Mouse (Mus musculus) embryonic stem cell, embryonic (primary cell): Measurements from ENCODE around the gene Acp6.

Source experiments
- CTCF ChIA-PET, 4 experiments: fragments of 300-600 bp in 2 of 4; fragments of 350-600 bp in 2 of 4; sonication (Branson Sonifier 250); formaldehyde crosslinking; loops; one replicate each; lab custom pipeline; 2022; ENCODE audit warnings: inconsistent platforms in 2 of 4; lab: Charles Lee
- POLR2A ChIA-PET, 4 experiments: fragments of 300-600 bp in 2 of 4; fragments of 350-600 bp in 2 of 4; sonication (Branson Sonifier 250); formaldehyde crosslinking; loops; one replicate each; lab custom pipeline; 2022; ENCODE audit warnings: antibody characterized with exemption in 4 of 4, inconsistent platforms in 1 of 4; lab: Charles Lee

The Acp6 gene

DNA sequence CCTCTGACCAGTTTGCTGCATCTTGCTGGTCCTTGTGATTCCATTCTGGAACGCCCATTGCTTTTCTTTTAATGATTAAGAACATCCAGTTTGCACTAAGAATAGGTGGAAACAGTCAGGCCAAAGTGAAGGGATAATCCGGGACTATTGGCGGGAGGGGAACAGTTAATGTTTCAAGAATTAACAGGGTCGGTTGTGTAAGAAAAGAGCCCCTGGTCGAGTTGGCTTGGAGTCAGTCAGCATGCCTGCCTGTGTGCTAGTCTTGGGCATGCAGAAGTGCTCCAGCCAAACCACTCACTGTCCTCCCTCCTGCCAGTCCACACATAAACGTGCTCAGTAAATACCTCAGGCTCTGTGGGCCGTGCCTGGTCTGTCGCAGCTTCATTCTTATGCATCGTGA is 13.7 kb downstream of the Acp6 start:
- CTCF ChIA-PET, result interaction anchor here in 1 of 4 experiments (1.3 kb wide), 1 partner anchor 12 kb away, joined by 3 read pairs; no protein-coding TSS in a partner anchor
- POLR2A ChIA-PET, result interaction anchor here in 2 of 4 experiments (0.6 to 1.3 kb wide), 3 partner anchors 9 to 125 kb away, joined by 3 to 4 read pairs (median 4); partner anchors contain the start of gene Bcl9 (in 1 of the 2)

DNA sequence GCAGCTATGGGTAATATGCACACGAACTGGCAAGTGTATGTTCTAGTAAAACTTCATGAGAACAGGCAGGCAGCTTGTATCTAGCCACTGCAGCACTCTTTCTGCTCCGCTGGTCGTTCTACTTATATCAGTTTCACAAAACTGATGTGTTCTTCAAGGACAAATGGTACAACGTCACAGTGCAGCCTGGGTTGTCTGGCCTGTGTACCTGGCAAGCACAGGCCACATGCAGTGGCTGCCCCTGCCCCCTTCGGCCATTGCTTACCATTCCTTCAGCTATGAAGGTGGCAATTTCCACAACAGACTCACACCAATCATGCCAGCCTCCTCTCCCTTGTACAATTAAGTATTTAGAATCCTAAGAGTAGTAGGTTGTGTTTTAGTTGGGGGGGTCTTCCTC is 14.1 kb downstream of the Acp6 start:
- CTCF ChIA-PET, result interaction anchor here in 2 of 4 experiments (0.6 to 1.3 kb wide), 2 partner anchors 12 to 139 kb away, joined by 3 to 4 read pairs; no protein-coding TSS in a partner anchor
- POLR2A ChIA-PET, result interaction anchor here in 2 of 4 experiments (0.6 to 1.3 kb wide), 3 partner anchors 9 to 125 kb away, joined by 3 to 4 read pairs (median 4); partner anchors contain the start of gene Bcl9 (in 1 of the 2)

DNA sequence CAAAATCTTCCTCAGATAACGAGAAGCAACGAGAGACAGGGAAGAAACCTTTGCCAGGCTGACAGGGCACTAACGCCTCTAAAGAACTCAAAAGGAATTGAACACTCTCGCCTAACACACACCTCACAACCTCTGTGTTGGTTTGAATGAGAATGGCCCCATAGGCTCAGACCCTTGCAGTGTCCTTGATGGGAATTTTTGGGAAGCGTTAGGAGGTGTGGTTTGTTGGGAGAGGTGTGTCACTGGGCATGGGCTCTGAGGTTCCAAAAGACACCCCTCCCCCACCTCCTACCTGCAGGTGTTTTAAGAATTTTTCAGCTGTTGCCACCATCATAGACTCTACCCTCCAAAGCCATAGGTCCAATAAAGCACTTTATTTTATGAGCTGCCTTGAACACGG is 20.3 kb downstream of the Acp6 start:
- POLR2A ChIA-PET, result interaction anchor here in 3 of 4 experiments (0.6 to 2.4 kb wide), 12 partner anchors 11 to 130 kb away, joined by 3 to 8 read pairs (median 4); partner anchors contain the start of gene Acp6 (in 2 of the 3)

DNA sequence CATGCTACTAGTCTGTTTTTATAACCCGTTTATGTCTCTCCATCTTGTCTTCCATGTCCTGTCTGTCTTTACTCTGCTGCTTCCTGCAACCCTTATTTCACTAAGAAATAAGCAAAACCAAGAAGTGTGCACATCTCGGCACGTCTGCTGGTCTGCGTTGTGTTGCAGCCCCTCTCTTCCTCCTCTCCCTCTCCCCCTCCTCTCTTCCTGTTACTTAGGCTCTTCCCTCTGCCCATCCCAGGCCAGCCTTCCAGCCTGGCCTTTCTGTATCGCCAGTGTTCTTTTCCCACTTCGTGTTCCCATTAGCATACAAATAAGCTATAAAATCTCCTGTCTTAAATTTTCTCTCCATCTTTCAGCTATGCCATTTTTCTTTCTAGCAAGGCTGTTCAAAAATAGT is 21.9 kb downstream of the Acp6 start:
- ChIA-PET POLR2A (interaction anchor here in 1 of 4 experiments (1.1 to 2.4 kb wide), 2 partner anchors 22 to 55 kb away, joined by 3 to 5 read pairs; no protein-coding TSS in a partner anchor), CTCF (no interaction called here)

More for the DNA sequence above, 20.3 kb downstream of the Acp6 start:
- CTCF ChIA-PET, result interaction anchor here in 1 of 4 experiments (0.6 kb wide), 1 partner anchor 82 kb away, joined by 12 read pairs; no protein-coding TSS in a partner anchor

DNA sequence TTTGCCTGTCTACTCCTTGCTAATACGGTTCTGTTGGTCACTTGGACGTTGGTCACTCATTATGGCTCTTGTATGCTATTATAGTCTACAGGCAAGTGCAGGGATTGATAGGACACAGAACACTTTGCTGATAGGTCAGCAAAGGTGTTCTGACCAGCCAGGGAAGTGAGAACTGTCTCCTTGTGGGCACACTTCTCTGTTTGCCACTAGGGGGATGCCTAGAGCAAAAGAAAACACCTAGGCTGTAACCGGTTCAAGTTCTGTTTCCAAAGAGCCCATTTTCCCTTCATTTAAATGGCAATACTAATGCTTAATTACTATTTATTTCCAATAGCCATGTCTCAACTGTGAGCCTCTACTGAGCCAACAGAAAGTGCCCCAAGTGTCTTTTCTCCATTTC is 25.2 kb downstream of the Acp6 start:
- ChIA-PET POLR2A (interaction anchor here in 2 of 4 experiments (0.5 to 1.2 kb wide), 3 partner anchors 13 to 25 kb away, joined by 3 read pairs; no protein-coding TSS in a partner anchor), CTCF (interaction anchor here in 2 of 4 experiments (0.6 to 1.5 kb wide), 7 partner anchors 17 to 509 kb away, joined by 3 to 6 read pairs (median 3); no protein-coding TSS in a partner anchor)

DNA sequence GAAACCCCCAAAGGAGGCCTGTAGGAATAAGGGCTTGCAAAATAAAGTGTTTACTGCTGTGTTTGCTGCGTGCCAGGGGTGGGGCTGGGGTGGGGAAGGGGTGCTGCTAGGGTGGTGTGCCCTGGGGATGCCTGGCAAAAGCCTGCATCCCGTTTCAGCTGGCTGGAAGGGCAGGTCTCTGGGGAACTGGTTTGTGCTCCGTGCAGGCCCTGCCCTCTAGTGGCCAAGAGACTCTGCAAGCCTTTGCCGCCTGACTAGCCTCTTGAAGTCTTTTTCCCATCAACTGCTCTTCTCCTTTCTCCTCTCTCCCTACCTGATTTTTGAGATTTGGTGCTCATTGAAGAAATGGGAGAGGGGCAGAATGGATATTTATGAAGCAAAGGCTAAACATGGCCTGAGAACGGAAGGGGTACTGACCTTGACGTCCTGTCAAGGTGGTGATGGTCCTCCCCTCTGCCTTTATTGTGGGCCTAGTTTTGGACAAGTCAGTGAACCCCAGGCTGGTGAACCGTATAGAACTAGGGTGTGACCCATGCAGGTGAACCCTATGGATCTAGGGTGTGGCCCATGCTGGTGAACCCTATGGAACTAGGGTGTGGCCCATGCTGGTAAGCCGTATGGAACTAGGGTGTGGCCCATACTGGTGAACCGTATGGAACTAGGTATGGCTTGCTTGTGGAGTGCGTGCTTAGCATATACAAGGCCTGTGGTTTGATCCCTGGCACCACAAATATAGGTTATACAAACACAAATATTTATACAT is 26.7 kb downstream of the Acp6 start:
- ChIA-PET POLR2A (interaction anchor here in 2 of 4 experiments (1.0 to 1.9 kb wide), 4 partner anchors 10 to 62 kb away, joined by 3 to 4 read pairs (median 4); no protein-coding TSS in a partner anchor), CTCF (interaction anchor here (0.6 to 1.5 kb wide), 16 partner anchors 9 to 359 kb away, joined by 3 to 10 read pairs (median 3); no protein-coding TSS in a partner anchor)

DNA sequence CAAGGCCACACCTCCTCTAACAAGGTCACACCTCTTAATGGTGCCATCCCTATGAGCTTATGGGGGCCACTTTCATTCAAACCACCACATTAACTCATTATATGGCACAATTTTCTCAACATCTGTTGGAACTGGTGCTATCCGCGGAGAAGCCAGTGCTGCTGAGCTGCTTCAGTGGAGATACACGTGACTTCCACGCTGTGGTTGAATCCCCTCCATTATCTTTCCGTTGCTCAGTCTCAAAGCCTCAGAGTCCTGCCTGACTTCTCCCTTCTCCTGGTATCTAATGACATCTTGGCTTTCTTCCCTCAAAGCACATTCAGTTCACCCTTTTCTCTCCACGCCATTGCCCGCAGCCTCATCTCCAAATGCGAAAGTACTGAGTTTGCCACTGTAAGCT is 38.0 kb downstream of the Acp6 start:
- ChIA-PET CTCF (interaction anchor here in 2 of 4 experiments (0.6 to 1.0 kb wide), 2 partner anchors 12 to 139 kb away, joined by 3 read pairs; no protein-coding TSS in a partner anchor), POLR2A (interaction anchor here in 2 of 4 experiments (0.6 to 1.5 kb wide), 4 partner anchors 11 to 319 kb away, joined by 3 to 6 read pairs (median 4); no protein-coding TSS in a partner anchor)

DNA sequence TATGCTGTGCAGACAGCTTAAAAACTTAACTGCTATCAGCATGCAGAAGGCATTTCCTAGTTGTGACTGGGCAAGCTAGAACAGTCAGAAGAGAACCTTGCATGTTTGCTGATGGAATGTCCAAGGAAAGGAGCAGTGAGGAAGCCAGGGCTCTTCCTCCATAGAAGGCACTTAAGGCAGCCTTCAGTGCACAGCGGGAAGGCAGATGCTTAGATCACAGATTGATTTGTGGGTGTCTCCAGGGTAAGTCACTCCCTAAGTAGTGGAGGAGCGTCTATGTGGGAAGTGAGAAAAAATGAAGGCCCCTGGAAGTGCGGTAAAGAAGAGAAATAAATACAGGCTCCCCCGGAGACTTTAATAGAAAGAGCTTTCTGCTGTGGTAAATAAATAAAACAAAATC is 40.7 kb downstream of the Acp6 start:
- ChIA-PET CTCF (interaction anchor here in 2 of 4 experiments (0.6 to 1.8 kb wide), 2 partner anchors 139 to 371 kb away, joined by 3 to 4 read pairs; no protein-coding TSS in a partner anchor), POLR2A (interaction anchor here in 2 of 4 experiments (0.5 to 0.8 kb wide), 3 partner anchors 30 to 67 kb away, joined by 3 to 11 read pairs (median 3); no protein-coding TSS in a partner anchor)

DNA sequence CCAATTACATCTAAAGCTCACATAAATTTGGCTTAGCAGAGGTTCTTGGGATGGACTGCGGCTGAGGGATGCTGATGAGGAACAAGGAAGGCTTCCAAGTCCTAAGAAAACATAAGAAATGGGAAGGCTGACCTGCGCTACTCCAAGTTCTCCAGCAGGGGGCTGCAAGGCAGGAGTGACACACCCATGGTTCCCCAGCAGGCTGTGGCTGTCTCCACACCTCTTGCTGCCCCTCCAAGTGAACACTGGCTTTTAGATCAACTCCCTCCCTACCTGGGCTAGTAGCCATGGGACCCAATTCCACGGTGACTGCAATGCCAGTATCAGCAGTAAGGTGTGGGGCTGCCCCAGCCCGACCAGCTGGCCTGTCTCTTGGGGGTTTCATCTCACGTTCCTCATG is 43.4 kb downstream of the Acp6 start:
- POLR2A ChIA-PET, result interaction anchor here in 1 of 4 experiments (0.8 to 1.6 kb wide), 4 partner anchors 13 to 136 kb away, joined by 3 to 5 read pairs (median 4); no protein-coding TSS in a partner anchor
- CTCF ChIA-PET, result interaction anchor here in 3 of 4 experiments (0.5 to 1.4 kb wide), 3 partner anchors 116 to 266 kb away, joined by 3 to 11 read pairs (median 4); no protein-coding TSS in a partner anchor

DNA sequence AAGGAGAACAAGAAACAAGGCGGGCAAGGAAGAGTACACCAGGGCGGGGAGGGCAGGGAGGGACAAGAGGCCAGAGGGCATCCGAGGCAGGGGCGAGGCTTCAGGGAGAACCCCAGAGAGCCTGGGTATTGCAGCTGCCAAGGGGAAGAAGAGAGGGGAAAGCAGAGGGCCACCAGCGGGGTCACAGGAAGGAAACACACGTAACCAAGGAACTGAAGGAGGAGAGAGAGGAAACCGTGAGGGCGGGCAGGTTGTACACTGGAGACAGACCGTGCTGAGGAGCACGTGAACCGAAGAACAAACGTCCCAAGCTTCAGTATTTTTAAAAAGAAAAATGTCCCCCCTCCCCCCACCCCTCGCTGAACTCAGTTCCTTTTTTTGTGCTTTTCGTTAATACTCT is 45.3 kb downstream of the Acp6 start:
- CTCF ChIA-PET, result interaction anchor here in 2 of 4 experiments (0.6 to 0.7 kb wide), 2 partner anchors 268 to 574 kb away, joined by 3 to 4 read pairs; partner anchors contain the start of gene Rbm8a (in 1 of the 2)
- POLR2A ChIA-PET, result interaction anchor here in 1 of 4 experiments (0.7 to 1.0 kb wide), 3 partner anchors 20 to 71 kb away, joined by 3 to 6 read pairs (median 5); no protein-coding TSS in a partner anchor

DNA sequence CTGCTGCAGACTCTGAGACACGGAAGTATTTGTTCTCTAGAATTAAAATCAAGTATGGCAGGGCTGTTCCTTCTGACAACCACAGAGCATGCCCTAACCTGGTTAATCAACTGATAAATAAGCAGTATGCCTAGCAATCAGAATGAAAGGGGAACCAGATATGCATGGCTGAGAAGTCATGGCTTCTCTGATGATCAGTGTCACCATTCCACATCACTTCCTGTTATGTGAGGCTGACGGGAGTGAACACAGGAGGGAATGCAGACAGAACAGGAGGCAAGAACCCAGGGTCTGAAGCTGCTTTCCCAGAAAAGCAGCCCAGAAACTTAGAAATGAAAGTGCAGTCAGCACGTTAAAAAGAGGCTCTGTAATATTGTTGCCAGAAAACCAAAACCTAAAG is 47.9 kb downstream of the Acp6 start:
- CTCF ChIA-PET, result no interaction called here
- POLR2A ChIA-PET, result no interaction called here

DNA sequence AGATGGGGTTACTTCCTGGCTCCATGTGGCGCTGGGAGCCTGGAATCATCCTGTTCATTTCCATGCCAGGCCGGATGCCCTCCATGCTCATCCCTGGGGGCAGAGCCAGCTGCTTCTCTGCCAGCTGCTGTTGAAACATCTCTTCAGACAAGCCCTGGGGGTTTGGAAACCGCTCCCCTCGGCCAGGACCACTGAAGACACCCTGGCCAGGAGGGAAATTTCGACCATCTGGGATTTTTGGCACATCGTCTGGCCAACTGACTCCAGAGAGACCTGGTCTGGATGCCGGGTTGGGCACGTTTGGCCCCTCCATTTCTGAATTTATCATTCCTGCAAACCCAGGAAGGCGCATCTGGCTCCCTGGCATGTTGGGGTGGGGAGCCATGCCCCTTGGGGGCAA is 50.8 kb downstream of the Acp6 start:
- CTCF ChIA-PET, result no interaction called here
- POLR2A ChIA-PET, result interaction anchor here in 1 of 4 experiments (0.9 to 2.1 kb wide), 2 partner anchors 19 to 42 kb away, joined by 3 to 5 read pairs; no protein-coding TSS in a partner anchor

DNA sequence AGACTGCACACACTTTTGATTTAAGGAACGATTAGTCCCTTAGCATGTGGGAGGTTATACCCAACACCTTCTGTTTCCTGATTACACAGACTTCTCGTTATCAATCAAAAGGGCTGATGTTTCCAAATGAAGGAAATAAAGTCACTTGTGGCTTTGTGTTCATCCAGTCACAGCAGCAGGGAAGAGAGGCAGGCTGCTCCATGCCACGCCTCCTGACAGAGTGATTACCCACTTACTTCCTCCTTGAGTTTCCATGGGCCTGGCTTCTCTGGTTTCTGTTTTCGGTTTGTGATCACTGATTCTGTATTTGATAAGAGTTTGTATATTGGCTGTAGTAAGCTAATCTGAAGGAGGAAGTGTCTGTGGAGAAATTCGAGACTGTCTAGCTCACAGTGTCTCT is 52.6 kb downstream of the Acp6 start:
- CTCF ChIA-PET, result no interaction called here

DNA sequence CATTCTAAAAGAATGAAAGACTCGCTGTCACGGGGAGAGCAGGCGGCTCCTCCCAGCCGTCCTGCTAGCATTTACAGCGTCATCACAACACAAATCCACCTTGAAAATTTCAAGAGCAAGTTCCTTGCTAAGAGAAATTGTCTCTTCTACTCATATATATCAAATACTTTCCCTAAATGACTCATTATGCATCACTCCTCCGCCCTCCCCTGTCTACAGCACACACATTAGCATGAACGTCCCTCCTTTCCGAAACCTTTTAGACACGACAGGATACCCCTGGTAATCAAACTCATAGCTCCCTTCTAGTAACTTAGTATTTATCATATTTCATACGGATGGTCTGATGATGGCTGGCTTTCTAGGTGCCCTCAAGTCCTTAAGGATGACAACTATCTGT is 55.3 kb downstream of the Acp6 start:
- ChIA-PET CTCF (no interaction called here), POLR2A (interaction anchor here in 2 of 4 experiments (0.7 kb wide), 2 partner anchors 448 to 657 kb away, joined by 4 read pairs; no protein-coding TSS in a partner anchor)

More for the DNA sequence above, 52.6 kb downstream of the Acp6 start:
- POLR2A ChIA-PET, result no interaction called here

DNA sequence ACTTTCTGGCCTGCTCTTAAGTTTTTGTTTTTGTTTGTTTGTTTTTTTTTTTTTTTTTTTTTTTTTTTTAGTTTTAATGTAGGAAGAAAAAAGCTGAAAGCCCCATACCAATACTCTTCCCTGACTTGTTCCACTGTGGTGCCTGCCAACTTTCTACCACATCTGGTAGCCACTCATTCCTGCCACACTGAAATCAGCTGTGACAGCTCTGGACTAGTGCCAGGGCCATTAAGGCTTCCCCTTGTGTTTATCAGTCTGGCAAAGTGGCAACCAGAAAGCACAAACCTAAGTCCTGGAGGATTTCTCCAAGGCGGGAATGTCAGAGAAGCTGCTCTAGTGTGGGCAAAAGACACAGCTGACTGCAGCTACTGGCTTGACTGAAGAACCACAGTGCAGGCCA is 55.9 kb downstream of the Acp6 start:
- POLR2A ChIA-PET, result interaction anchor here in 2 of 4 experiments (0.7 to 1.1 kb wide), 4 partner anchors 14 to 658 kb away, joined by 3 to 4 read pairs (median 4); no protein-coding TSS in a partner anchor
- CTCF ChIA-PET, result no interaction called here

DNA sequence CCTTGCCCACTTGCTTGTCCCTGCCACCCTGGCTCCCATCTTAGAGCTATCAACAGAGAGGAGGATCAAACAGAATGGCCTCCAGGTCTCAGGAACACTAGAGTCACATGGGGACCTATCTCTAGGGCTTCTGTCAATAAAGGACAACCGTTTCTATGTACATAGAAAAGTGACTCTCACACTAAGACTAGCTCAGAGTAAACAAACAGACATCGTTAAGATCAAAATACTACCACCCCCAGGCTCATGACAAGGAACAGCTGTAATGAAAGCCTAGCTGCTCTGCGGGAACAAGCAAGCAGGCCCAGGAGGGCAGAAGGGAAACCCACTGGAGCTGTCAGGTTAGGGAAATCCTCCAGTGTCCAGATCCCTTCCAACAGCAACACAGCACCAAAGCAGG is 56.9 kb downstream of the Acp6 start:
- POLR2A ChIA-PET, result interaction anchor here in 1 of 4 experiments (1.0 kb wide), 1 partner anchor 307 kb away, joined by 3 read pairs; no protein-coding TSS in a partner anchor
- CTCF ChIA-PET, result interaction anchor here in 2 of 4 experiments (0.6 to 1.7 kb wide), 2 partner anchors 280 to 370 kb away, joined by 3 read pairs; no protein-coding TSS in a partner anchor

DNA sequence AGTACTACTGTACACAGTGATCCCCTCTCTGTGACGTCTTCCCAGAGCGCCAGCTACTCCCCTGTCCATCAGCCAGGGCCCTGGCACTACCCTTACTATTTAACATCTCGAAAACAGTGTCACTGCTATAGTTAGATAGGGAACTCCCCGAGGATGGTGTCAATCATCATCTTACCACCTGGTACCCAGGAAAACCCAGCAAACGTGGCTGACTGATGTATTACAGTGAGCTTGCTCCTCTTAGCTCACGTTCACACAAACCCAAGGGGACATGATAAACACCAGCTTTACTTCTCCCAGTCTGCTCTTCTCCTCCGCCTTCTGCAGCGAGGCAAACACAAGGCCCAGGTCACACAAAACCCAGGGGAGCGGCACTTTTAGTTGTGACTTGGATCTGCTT is 64.7 kb downstream of the Acp6 start:
- CTCF ChIA-PET, result no interaction called here
- POLR2A ChIA-PET, result interaction anchor here in 2 of 4 experiments (1.3 to 1.5 kb wide), 2 partner anchors 34 to 47 kb away, joined by 3 read pairs; no protein-coding TSS in a partner anchor

DNA sequence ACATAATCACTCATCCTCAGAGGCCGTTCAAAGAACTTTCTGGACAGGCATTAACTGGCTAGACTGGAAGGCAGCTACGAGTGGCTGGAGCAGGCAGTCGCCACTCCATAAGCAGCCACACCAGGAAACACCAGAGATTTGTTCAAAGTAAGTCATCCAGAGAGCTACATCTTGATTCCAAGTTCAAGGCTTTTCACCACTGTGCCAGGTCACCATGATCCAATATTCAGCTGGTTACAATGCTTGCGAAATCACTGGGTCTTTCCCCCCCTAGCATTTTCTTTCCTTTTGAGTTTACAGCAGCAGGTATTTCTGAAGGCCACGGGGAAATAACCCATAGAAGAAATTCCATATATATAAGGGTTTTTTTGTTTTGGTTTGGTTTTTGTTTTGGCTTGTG is 66.7 kb downstream of the Acp6 start:
- ChIA-PET CTCF (no interaction called here), POLR2A (interaction anchor here in 1 of 4 experiments (1.0 to 2.3 kb wide), 2 partner anchors 13 to 66 kb away, joined by 4 to 8 read pairs; no protein-coding TSS in a partner anchor)
